Mouse (Mus musculus) ovary, postnatal 14 days (tissue): ENCODE results near the gene Cnbp.
A peak's percentile ranks its signal among the peaks of the same experiment; 100 is the strongest.

Experiments
- DNase-seq: peaks from one replicate; pipeline ENCODE4 v3.0.0; 2022; ENCODE audit warnings: low spot score

Gene Cnbp

DNA sequence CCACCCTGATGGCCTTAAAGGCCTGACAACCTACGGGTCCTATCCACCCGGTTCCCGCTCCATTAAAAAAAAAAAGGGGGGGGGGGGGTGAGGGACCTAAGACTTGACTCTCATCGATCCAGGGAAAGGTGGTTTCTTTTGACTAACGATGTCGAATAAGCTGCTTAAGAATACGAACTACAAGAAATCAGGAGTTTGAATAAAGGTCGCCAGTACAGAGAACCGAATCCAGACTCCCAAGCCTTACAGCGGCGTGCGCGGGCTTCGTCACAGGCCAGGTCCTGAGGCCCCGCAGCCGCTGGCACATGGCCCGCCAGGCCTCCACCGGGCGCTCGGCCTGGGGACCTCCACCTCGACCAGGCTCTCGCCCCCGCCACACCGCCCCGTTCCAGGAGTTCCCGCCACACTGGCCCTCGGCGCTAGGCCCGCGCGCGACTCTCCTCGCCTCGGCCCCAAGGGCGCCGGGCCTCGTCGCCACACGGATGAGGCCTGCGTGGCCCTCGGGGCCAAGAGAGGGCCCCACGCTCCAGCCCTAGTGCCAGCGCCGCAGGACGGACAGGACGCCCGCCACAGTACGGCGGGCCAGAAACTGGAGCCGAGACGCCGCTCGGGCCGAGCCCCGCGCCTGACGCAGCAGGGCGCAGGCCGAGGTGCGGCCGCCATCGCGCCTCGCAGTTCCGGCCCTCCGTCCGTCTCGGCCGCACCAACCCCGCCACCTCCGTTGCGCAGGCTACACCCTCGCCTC, 579 bp downstream of the Cnbp start:
- peak; percentile 58 for DNase-seq

DNA sequence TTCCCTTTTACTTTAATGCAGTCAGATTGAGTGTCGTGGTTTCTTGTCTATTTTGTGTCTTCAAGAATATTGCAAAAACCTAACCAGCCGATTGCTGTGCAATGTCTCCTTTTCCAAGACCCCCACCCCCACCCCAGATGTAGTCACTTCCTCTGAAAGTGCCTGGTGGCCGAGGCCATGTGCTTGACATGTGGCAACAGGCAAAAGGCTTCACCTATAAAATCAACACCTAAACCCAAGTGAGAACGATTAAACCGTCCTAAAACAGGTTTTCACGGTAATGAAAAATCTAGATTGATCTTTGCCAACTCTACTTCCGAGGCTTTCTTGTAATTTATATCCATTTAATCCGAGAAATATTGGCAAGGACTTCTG, 1.1 kb downstream of the Cnbp start:
- no peak for DNase-seq

DNA sequence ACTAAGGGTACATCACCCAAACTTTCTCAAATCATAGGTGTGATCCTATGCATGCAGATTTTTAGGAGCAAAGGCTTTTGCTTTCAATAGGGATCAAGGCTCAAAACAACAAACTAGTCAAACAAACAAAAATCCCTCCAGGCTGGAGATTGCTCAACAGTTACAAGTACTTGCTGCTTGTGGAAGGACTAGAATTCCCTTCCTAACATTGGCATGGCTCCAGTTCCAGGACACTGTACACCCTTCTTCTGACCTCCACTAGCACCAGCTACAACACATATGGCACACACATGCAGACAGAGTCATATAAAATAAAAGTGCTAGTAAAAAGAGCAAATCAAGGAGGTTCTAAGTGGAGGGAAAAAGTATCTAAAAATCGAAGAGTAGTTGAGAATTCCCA, 4.1 kb downstream of the Cnbp start:
- no peak for DNase-seq

DNA sequence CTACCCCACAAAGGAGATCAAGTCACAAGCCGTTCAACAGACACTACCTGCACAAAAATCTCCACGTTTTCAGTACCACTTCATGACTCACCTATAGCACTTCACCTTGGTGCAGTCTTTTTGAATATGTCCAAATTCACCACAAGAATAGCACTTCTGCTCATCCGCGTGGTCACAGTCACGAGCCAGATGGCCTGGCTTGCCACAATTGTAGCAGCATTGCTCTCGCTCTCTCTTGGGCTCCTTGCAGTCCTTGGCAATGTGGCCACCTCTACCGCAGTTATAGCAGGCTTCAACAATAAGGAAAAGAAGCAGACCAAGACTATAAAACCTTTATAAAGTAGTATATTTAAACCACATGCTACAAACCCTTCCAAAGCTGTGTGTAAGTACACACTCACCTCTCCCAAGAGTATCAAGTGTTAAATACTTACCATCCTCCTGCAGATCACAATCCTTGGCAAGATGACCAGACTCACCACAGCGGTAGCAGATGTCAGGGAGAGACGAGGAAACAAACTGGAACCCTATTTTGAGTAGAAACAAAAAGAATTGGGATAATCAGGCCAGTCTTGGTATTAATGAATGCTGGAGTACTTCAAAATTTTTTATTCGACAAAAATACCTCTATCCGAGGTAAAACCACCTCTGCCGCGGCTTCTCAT, 5.7 kb downstream of the Cnbp start:
- DNase-seq, result no peak

DNA sequence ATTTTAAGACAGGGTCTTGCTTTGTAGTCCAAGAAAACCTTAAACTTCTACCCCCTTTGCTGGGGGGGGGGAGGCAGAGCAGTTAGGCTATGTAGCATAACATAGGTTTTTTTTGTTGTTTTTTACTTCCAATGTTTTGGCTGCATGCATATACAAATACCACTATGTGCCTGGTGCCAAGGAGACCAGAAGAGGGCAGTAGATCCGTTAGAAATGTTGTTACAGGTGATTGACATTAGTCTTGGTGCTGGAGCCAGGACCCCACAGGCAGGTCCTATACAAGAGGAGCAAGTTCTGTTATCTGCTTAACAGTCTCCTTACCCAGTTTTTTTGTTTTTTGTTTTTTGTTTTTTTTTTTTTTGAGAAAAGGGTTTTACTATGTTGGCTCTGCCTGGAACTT, 8.7 kb downstream of the Cnbp start:
- DNase-seq, result no peak

DNA sequence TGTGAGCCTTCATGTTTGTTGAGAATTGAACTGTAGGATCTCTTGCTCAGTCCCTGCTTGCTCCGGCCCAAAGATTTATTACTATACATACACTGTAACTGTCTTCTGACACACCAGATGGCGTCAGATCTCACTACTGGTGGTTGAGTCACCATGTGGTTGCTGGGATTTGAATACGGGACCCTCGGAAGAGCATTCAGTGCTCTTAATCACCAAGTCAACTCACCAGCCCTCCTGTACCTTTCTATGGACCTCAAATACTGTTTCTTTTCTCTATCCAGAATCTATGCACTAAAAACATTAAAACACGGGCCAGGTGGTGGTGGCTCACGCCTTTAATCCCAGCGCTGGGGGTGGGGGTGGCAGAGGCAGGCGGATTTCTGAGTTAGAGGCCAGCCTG, 9.3 kb downstream of the Cnbp start:
- DNase-seq, result no peak

DNA sequence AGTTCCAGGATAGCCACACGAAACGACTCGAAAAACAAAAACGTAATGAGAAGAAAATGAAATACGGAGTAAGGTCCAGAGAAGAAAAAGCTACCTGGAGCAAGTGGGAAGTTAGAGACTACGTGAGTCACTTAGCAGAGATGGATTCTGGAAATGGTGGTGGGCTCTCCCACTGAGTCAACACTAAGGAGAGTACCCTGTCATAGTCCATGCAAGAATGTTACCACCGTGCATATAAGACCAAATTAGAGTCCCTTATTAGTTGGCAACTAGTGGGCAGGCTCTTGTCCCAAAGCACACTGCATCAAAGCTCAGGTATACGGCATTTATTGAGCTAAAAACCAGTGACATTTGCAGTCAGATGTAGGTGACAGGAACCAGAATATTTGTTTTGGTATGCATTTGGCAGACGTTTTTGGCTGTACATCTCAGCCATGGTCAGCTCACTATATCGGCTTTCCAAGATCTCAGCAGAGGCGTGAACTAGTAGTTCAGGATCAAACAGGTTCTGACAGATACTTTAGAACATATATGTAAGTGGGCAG, 11.0 kb downstream of the Cnbp start:
- DNase-seq, result no peak

DNA sequence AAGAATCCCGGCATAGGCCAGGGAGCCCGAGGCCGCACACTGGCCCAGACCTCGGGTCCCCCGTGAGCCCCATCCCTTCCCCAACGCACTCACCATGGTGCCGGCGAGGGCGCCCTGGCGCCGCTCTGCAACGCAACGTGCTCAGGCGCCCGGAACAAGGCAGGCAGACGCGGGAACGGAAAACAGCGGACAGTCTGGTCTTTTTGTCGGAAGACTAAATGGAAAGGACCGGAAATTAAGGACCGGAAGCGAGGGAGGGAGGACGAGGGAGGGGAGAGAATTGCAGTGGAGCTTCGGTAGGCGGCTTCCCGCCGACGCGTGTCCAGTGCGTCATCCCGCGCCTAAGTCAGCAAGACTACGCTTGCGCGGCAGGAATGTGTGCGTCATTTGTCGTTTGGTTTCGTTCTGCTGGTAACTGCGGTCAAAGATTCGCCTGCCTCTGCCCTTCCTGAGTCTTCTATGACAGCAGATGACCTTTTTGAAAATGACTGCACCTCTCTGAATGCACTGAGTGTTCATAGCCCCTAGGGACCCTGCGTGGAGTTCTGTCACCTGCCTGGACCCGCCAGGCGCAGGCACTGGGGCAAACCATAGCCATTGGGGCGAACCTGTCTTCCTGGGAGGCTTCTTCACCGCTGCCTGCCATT, 12.2 kb downstream of the Cnbp start, which contains the start of gene Isy1:
Isy1 (minus strand) TSS at position 248 of the 647 bp plus-strand sequence.
- peak; percentile 90 for DNase-seq

DNA sequence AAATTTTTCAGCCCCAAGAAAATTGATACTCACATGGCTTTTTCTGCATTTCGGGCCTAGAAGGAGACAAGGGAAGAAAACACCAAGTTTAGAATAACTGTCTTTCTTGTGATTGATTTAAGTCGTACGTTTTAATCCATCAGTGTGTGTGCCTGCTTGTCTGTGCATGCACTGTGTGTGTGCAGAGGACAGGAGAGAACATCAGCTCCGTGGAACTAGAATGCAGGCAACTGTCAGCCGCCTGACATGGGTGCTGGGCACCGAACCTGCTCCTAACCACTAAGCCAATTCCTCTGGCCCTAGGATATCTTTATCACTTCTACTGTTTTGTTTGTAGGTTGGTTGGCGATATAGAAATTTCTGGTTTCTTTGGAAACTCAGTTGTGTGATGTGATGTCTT, 15.2 kb downstream of the Cnbp start, which contains the start of gene Gm45140:
Gm45140 (minus strand) TSS at position 101 of the 400 bp plus-strand sequence.
- no peak for DNase-seq

DNA sequence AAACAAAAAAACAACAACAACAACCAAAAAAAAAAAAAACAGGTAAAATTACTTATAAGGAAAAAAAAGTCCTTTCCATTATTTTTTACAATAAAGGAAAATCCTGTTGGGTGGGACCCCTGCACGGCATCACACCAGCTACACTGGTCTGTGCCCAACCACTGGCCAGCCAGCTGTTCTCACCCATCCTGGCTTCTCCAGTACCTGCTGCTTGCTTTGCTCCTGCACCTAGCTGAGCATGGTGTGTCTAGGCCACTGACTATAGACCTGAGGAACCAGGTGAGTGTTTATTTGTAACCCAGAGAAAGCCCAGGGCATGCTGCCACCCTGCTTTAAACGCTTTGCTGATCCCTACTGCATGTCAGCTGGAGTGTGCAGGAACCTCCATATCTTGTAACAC, 30.5 kb downstream of the Cnbp start:
- DNase-seq, result no peak

DNA sequence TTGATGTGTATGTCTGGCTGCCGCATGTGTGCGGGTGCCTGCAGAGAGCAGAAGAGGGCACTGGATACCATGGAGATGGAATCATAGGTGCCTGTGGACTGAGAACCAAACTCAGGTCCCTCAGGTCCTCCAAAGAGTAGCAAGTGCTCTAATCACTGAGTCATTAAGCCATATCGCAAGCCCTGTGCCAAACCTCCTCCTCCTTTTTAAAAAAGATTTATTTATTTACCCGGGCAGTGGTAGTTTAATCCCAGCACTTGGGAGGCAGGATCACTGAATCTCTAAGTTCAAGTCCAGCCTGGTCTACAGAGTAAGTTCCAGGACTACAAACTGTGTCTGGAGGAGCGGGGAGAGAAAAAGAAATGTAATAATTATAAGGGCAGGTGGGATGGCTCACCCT, 36.4 kb downstream of the Cnbp start:
- DNase-seq, result no peak

DNA sequence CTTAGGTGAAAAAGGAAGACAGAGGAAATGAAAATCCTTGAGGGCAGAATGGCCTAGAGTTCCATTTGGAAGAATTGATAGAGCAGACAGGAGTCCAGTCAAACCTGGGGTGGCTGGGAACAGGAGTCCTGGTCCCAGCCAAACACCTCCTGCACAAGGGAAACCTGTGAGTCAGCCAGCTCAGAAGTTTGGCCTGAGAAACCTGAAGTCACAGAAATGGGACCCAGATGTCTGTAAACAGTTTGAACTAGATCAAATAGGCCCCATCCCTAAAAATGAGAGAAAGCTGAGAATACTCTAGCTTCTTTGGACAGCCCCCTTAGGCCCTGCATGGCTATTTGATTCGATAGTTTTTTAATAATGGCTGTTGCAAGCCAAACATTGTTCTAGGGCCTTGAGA, 38.2 kb downstream of the Cnbp start:
- no peak for DNase-seq

DNA sequence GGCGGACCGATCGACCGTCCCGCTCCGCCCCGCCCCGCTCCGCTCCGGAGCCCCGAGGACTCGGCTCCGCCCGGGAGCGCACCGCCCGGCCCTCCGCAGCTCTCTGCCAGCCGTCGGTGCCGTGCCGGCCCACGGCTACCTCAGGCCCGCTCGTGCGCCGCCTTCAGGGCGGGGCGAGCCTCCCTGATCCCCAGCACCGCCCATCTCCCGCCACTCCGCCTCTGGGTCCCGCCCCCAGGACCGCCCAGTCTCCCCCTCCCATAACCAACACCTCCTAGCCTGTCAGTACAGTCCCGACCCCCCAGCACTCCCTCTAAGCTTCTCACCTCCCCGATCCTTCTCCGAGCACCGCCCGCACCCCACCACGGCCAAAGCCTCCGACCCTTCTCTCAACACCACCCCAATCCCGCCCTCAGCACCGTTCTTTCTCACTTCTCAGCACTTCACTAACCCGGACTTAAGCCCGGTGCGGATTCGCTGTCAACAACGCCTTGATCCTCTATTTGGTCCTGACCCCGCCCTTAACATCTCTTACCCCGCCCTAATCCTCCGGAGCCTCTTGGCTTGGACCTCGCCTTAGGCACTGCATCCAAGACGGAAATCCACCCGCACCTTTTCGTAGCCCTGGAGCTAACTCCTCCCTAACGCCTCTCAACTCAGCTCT, 39.1 kb downstream of the Cnbp start, which contains the start of gene Rab43:
Rab43 (minus strand) TSS at position 490 of the 664 bp plus-strand sequence.
- DNase-seq, result peak; percentile 87

DNA sequence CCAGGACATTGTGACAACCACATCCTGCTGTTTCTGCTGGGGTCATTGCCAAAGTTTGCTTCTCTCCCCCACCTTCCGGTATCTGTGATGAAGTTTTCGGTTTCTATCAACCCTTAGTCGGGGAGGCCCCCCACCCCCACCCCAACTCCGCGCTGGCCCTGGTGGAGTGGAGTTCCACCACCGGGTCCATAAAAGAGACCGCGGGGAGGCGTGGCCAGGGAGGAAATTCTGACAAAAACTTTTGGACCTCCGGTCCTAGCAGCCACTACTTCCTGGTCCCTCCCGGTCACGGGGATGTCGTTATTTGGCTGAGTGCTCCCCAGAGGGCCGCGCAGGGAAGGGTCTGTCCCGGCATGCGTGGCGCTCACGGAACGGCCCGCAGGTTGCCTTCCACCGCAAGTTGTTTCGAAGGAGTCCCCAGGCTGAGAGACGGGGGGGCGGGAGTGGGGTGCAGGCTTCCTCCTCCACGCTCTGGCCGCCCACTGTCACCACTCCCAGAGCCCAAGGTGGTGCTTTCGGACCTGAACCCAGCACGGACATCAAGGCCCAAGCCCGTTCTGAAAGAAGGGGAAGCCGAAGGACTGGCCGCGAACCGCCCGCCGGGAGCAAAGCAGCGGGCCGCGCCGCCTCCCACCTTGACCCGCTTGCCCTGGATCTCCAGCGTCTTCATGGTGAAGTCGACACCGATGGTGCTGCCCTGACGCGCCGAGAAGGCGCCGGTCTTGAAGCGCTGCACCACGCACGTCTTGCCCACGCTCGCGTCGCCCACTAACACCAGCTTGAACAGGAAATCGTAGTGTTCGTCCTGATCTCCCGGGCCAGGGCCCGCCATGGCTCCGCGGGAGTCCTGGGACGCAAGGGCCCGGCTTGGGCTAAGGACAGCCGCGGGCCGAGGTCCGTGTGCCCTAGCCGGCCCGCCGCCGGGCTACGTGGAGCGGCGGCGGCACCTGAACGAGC, 39.9 kb downstream of the Cnbp start:
- DNase-seq, result peak; percentile 36

DNA sequence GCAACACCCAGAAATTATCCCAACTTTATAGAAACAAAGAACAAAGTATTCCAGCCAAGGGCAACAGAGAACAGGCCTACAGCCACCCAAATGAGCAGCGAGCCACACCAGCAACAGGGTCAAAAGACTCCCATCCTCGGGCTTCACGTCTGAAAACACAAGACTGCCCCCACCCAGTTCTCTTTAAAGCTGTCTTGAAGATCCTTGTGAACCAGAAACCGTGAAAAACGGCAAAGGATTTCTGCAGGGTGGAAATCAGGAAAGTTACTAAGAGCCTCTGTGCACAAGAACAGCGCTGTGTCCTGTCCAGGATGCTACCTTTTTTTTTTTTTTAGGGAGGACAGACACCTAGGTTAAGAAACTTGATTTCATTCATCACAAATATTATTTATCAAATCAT, 40.6 kb downstream of the Cnbp start:
- DNase-seq, result no peak

DNA sequence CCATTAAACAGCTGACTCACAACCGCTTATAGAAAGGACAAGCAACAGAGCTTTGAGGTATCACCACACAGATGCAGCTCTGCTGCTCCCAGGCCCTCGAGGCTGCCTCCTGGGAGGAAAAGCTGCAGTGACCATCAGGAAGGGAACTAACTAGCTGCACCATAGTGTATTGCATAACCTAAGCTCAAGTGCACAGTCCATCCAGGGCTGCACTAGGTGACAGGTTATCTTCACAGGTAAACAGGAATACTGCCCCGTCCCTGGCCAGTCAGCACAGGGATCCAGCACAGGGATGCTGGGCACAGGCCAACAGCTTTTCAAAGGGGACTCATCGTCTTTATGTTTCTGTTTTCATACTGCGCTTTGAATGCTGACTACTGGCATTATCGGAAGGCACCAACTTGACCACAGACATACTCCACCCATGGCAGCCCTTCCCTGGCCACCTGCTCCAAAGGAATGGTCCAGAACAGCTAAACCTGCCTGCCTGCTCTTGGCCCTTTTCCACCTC, 41.2 kb downstream of the Cnbp start:
- DNase-seq, result no peak

DNA sequence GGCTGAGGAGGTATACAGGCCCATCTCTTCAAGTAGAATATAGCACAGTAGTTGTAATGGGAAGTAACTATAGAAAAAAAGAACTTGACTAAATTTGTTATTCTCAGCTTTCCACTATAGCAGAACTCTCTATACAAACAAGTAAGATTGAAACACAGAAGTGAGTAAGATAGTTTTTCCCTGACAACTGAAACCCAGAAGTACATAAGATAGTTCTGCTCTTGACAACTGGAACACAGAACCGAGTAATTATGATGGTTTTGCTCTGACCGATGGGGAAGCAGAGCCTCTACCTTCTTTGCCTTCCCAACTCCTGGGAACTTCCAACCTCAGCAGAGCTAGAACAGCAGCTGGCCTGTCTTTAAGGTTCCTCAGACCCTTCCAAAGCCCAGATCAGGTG, 41.8 kb downstream of the Cnbp start:
- DNase-seq, result no peak

DNA sequence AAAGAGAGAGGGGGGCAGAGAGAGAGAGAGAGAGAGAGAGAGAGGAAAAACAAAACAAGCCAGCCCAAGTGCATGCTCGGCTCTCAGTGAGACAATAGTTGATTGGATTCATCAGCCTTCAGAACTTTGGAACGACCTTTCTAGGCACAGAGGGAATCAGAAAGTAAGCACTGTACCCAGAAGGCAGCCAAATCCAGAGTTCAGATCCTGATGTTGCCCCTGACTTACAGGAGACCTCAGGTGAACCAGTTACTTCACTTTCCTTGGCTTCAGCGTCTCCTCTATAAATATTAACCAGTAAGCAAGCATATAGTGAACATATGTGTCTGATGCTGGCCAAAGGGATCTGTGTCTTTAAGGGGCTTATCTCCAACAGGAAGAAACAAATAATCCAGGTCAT, 42.4 kb downstream of the Cnbp start:
- no peak for DNase-seq

DNA sequence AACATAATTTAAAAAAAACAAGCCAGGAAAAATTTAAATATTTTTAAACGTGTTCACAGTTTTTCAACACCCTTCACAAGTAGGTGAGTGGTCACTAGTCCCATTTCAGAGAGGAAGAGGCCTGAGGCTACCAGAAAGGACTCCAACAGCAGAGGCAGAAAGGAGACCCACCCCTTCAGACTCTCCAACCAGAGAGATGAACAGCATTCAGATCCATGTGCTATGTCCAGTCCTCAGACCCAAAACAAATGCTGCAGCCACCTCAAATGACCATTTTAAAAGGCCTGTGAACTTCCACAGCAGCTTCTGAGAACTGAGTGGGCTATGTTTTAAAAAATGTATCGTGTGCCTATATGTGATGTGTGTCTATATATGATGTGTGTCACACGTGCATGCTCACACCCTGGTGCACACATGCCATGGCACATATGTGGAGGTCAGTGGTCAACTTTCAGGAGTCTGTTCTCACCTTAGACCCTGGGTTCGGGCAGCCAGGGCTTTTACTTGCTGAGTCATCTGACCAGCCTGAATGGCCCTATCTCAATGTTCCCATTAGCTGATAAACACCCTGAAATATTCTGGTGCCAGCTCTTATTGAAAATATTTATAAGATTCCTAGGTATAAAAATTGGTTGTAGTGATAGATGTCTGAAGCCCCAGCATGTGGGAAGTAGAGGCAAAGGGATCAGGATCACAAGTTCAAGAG, 43.0 kb downstream of the Cnbp start:
- DNase-seq, result no peak

DNA sequence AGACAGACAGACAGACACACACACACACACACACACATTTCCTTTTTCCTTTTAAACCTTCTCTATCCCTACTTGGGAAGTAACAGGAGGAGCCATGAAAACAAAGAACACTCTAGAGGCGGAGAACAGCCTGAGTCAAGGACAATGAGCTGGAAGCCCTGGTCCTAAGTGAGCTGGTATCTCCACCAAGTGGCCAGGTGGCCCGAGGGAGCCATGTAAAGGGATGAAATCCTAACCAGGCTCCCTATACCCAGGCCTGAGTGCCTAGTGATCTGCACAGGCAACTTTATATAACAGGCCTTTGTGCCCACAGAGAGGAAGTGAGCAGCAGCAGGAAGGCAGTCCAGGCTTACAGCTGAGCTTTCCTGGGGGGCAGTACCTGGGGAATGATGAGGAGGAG, 44.0 kb downstream of the Cnbp start:
- no peak for DNase-seq
